Mouse (Mus musculus): ENCODE data around the gene Mrps23.

DNA sequence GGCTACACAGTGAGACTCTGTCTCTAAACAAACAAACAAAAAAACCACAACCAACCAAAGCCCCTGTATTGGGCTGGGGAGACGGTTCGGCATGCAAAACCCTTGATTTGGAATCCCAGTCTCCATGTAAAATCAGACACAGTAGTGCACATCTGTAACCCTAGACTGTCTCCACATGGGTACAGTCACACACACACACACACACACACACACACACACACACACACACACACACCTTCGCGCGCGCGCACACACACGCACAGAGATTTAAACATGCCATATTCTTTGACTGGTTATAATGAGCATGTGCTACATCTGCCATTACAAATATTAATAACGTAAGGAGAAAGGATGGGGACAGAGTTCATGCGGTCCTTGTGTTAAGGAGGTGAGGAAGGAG, 36.1 kb downstream of the Mrps23 start:
- TF ChIP-seq CTCF (IDR thresholded peaks at IDR 0.05) = no peak
- no peak for TF ChIP-seq POLR2A (IDR thresholded peaks at IDR 0.05; ENCODE audit: insufficient read depth, low read depth, low read length)
- TF ChIP-seq EP300 (IDR thresholded peaks at IDR 0.05; ENCODE audit: insufficient read depth, low read depth, low read length) = no peak
